Mouse (Mus musculus): Measurements from ENCODE around the gene Ccn6. TPM values are rescaled to one million over a fixed set of nuclear protein-coding genes. Genes with fewer than 3 reads are reported as not detected.
"Not testable (repeated sequence)": the region's sequence is repeated elsewhere in the genome, so short reads cannot be mapped to it uniquely, and the experiment has no call there.

Ccn6 gene
- 0.28 TPM in 1 of 2 replicates, not detected in the other for polyA plus RNA-seq (2015; fragmentation: Nextera tagmentation; extraction: Ambion mirVana)

DNA sequence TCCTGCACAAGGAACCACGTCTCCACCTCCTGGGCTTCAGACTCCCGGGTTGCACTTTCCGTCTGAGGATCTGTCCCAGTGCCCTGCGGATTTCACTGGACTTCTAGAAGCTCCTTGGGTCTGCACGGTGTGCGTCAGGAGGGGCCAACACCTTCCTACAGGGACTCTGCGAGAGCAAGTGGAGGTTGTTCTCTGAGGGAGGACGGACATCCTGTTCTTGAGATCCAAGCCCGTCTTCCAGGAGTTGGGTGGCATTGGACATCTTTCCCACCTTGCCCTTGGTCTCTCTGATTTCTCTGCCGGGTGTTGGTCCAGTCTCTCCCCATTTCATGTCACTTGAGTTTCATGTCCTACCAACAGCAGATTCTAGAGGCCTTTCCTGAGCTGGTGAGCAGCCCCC is at the start of gene Ccn6:
Gene Ccn6 (minus strand): TSS at position 101 of the 400 bp plus-strand sequence.
- 92% methylated on average over 10 of the region's 10 CpGs for WGBS
- H3K27me3 ChIP-seq: no peaks in the 10 kb centered on the region

DNA sequence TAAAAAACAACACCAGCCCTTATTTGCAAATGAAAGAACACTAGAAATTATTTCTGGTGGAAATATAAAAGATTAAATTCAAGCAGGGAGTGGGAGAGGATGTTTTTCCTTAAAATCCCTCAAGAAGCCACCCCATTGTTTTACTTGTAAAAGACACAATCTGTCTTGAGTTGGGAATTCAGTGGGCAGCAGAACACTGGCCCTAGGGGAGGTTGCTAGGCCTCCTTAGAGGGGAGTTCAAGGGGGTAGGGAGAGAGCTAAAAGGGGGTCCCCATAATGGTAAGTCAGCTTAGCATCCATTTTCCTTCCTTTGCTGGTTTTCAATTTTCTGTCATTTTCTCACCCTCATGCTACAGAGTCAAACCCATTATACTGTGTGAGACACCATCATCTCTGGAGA is 46.4 kb upstream of the Ccn6 start:
- Histone ChIP-seq H3K9me3 (replicated peaks) (peaks cover 12% of the 10 kb centered on the region), H3K27me3 (no peaks in the 10 kb centered on the region), H3K27ac (peak overlapping the region; percentile 76), H3K36me3 (ENCODE audit: poor library complexity, severe bottlenecking) (no peaks in the 10 kb centered on the region), H3K4me1 (peaks cover 22% of the 10 kb centered on the region), H3K4me3 (no peak overlapping the region), H3K9ac (no peak overlapping the region), H3K4me2 (no peak overlapping the region)
- no peak for ATAC-seq

More for the DNA sequence above, at the start of gene Ccn6:
- Histone ChIP-seq H3K4me3 (no peak within 1 kb of the TSS), H3K9ac (no peak within 1 kb of the TSS), H3K9me3 (replicated peaks) (no peaks in the 10 kb centered on the region), H3K4me1 (peaks cover 17% of the 10 kb centered on the region), H3K4me2 (no peak within 1 kb of the TSS), H3K36me3 (ENCODE audit: poor library complexity, severe bottlenecking) (no peaks in the 10 kb centered on the region), H3K27ac (no peak within 1 kb of the TSS)
- ATAC-seq: no peak

DNA sequence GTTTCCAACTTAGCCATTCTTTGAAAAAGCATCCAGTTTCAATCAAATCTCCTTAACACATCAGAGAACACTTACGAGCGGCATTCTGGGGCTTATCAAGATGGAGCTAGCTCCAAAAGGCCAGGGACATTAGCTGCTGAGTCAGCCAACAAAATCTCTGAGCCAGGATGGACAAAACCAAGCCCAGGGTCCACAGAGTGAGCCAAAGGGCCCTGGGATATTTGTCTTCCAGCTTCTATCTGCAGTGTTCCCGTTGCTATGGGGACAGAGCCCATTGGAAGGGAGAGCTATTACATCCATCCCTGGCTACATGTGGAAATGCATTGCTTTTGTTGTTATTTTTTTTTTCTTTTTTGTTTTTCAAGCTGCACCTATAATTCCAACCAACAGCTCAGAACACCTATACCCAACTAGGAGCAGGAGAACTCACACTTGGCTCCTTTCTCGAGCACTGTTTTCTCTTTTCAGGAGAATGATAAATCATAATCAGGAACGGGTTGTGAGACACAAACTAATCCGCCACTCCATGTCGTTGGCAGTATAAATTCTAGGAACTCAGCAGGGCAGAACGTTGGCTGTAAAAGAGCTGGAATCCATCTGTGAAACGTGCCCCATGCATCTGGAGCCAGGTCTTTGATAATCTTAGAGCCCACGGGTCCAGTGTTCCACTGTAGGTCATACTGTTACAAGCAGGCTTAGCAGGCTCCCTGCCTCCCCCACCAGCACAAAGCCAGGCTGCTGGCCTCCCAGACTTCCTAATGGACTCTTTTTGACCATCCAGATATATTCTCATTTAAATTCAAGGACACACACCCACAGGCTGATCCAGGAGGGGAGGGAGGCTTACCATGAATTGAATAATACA is 45.8 kb upstream of the Ccn6 start:
- Histone ChIP-seq H3K9ac (no peak overlapping the region), H3K9me3 (replicated peaks) (peaks cover 12% of the 10 kb centered on the region), H3K27me3 (no peaks in the 10 kb centered on the region), H3K4me2 (no peak overlapping the region), H3K4me3 (no peak overlapping the region), H3K27ac (peak overlapping the region; percentile 76), H3K4me1 (peaks cover 22% of the 10 kb centered on the region), H3K36me3 (ENCODE audit: poor library complexity, severe bottlenecking) (no peaks in the 10 kb centered on the region)
- ATAC-seq: peak; percentile 83
- 42% methylated on average over 10 of the region's 10 CpGs for WGBS

DNA sequence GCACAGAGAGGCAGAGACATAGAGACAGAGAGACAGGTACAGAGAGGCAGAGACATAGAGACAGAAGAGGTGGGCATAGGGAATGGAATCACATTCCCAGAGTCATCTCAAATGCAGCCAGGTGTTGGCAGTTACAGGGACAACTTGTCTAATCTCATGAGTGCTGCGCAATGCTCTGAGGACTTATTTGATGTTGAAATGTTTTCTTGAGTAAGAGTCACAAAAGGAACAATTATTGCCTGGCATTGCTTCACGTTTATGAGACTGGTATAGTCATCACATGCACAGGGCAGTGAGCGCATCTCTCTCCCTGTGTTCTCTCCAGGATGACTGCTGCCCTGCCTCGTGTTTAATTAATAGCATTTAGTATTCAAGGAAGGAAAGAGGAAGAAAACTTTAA is 45.1 kb upstream of the Ccn6 start:
- Histone ChIP-seq H3K4me2 (no peak overlapping the region), H3K9ac (no peak overlapping the region), H3K9me3 (replicated peaks) (peaks cover 12% of the 10 kb centered on the region), H3K4me3 (no peak overlapping the region), H3K27me3 (no peaks in the 10 kb centered on the region), H3K4me1 (peaks cover 22% of the 10 kb centered on the region), H3K36me3 (ENCODE audit: poor library complexity, severe bottlenecking) (no peaks in the 10 kb centered on the region), H3K27ac (peak overlapping the region; percentile 19; the same call in 1 of the 2 replicates)
- 68% methylated on average over 4 of the region's 4 CpGs for WGBS
- ATAC-seq: no peak

- Histone ChIP-seq H3K27me3 (no peaks in the 10 kb centered on the region), H3K36me3 (ENCODE audit: poor library complexity, severe bottlenecking) (no peaks in the 10 kb centered on the region), H3K27ac (no peak overlapping the region), H3K4me3 (no peak overlapping the region), H3K9ac (no peak overlapping the region), H3K4me1 (peaks cover 22% of the 10 kb centered on the region), H3K9me3 (replicated peaks) (peaks cover 12% of the 10 kb centered on the region), H3K4me2 (no peak overlapping the region)
- 83% methylated on average over 3 of the region's 3 CpGs for WGBS
- ATAC-seq: no peak
Measured at GRCm38 (mm10) chr10:39207310-39207855, 43.8 kb upstream of the Ccn6 start.

DNA sequence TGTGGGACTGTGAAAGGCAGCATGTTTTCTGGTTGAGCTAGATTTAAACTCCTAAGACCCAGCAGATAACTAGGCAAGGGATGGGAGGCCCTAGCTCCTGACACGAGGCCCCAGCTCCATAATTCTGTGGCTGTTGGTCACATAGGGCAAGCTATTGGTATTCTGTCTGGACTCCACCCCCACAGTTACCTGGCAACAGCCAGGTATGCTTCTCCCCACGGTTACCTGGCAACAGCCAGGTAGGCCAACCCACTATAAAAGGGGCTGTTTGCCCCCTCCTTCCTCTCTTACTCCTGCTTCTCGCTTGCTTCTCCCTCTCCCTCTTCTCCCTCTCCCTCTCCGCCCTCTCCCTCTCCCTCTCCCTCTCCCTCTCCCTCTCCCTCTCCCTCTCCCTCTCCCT is 38.9 kb upstream of the Ccn6 start:
- ATAC-seq: no peak
- no peaks in the 10 kb centered on the region for H3K27me3 ChIP-seq
- no peaks in the 10 kb centered on the region for H3K9me3 ChIP-seq (replicated peaks)
- no peak overlapping the region for H3K4me2 ChIP-seq
- no peak overlapping the region for H3K4me3 ChIP-seq
- H3K4me1 ChIP-seq: no peaks in the 10 kb centered on the region
- H3K9ac ChIP-seq: no peak overlapping the region
- WGBS: 63% methylated on average over 4 of the region's 4 CpGs
- no peak overlapping the region for H3K27ac ChIP-seq
- H3K36me3 ChIP-seq (ENCODE audit: poor library complexity, severe bottlenecking): no peaks in the 10 kb centered on the region

DNA sequence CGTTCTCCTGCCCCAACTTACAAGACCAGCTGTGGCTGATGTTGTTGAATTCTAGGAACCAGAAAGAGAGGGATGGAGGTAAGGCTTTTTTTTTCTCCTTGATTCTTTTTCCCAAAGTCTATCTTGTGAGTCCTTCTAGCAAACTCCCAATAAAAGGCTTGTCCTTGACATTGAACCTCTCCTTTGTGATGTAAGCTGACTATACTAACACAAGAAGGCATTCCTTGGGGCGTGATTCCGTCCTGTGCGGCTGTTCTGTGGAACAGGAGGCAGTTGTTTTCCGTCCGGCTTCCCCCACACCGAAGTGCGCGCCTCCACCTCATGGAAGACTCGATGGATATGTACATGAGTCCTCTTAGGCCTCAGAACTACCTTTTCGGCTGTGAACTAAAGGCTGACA is 34.6 kb upstream of the Ccn6 start:
- not testable (repeated sequence) for H3K4me2 ChIP-seq; H3K27me3 ChIP-seq; H3K9ac ChIP-seq; H3K4me3 ChIP-seq; H3K36me3 ChIP-seq (ENCODE audit: poor library complexity, severe bottlenecking); H3K9me3 ChIP-seq (replicated peaks); H3K4me1 ChIP-seq; H3K27ac ChIP-seq; ATAC-seq
- 91% methylated on average over 11 of the region's 11 CpGs for WGBS

DNA sequence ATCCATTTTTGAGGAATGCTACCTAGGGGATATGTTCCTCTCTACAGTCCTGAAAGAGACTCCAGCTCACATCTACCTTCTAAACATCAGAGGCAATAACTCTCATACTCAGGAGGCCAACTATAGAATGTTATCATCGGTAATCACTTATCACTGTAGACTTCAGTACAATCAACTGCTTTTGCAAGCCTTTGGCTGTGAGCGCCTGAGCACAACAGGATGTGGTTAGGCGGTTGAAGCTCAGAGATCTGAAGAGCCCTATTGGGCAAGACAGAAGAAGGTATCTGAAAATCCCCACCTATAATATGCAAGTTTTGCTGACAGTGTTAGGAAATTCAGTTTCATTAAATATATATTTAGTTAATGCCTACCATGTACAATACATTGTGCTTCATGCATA is 29.1 kb upstream of the Ccn6 start:
- Histone ChIP-seq H3K4me3 (no peak overlapping the region), H3K4me1 (no peaks in the 10 kb centered on the region), H3K4me2 (no peak overlapping the region), H3K27me3 (no peaks in the 10 kb centered on the region), H3K36me3 (ENCODE audit: poor library complexity, severe bottlenecking) (no peaks in the 10 kb centered on the region), H3K9me3 (replicated peaks) (no peaks in the 10 kb centered on the region), H3K9ac (no peak overlapping the region), H3K27ac (no peak overlapping the region)
- no peak for ATAC-seq
- 94% methylated on average over 3 of the region's 3 CpGs for WGBS

- 83% methylated on average over 4 of the region's 4 CpGs for WGBS
- Histone ChIP-seq H3K4me3 (no peak overlapping the region), H3K4me2 (no peak overlapping the region), H3K36me3 (ENCODE audit: poor library complexity, severe bottlenecking) (no peaks in the 10 kb centered on the region), H3K27me3 (no peaks in the 10 kb centered on the region), H3K9me3 (replicated peaks) (no peaks in the 10 kb centered on the region), H3K27ac (no peak overlapping the region), H3K4me1 (peaks cover 5% of the 10 kb centered on the region; the same call in 1 of the 2 replicates), H3K9ac (no peak overlapping the region)
- ATAC-seq: no peak; the same call in 1 of the 2 replicates
Measured at GRCm38 (mm10) chr10:39185545-39185906, 21.9 kb upstream of the Ccn6 start.

DNA sequence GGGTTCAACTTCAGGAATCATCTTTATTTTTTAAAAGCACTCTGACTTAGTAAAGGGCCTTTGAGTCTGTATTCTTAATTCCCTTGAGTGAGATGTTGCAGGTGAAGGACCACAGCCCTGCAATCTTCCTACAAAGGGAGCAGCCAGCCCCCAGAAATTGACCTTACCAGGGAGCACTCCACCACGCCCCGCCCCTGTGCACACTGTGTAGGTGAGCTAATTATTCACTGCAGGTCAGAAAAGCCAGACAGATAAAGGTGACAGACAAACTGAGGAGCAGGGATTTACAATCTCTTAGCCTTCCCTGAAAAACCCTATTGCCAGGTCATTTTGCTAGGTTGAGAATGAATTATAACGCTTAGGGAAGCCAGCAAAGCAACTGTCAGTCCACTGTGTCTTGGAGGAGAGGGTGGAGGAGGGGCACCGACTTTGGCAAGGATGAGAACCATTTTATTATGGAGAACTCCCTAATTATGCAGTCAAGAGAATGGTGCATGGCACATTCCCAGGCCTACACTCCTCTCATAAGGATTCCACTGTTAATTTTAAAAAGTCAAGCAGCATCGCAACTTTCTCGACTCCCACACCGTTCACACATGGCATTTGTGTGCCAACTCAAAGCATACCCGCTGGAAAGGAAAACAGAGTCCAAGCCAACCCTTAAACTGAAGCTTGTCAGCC is 21.4 kb upstream of the Ccn6 start:
- Histone ChIP-seq H3K9me3 (replicated peaks) (no peaks in the 10 kb centered on the region), H3K4me3 (no peak overlapping the region), H3K4me2 (no peak overlapping the region), H3K9ac (no peak overlapping the region), H3K27me3 (no peaks in the 10 kb centered on the region), H3K4me1 (peaks cover 5% of the 10 kb centered on the region; the same call in 1 of the 2 replicates), H3K36me3 (ENCODE audit: poor library complexity, severe bottlenecking) (no peaks in the 10 kb centered on the region), H3K27ac (no peak overlapping the region)
- WGBS: 81% methylated on average over 8 of the region's 8 CpGs
- ATAC-seq: peak; percentile 67; the same call in 1 of the 2 replicates

GRCm38 (mm10) chr10:39176981-39177380 is 13.4 kb upstream of the Ccn6 start:
- Histone ChIP-seq H3K27me3 (no peaks in the 10 kb centered on the region), H3K9me3 (replicated peaks) (0 out of 2 replicates have a peak, but pooled peaks cover 7% of the 10 kb centered on the region), H3K4me2 (no peak overlapping the region), H3K9ac (no peak overlapping the region), H3K4me3 (no peak overlapping the region), H3K27ac (no peak overlapping the region), H3K4me1 (peaks cover 16% of the 10 kb centered on the region), H3K36me3 (ENCODE audit: poor library complexity, severe bottlenecking) (no peaks in the 10 kb centered on the region)
- ATAC-seq: no peak
- 91% methylated on average over 5 of the region's 5 CpGs for WGBS

DNA sequence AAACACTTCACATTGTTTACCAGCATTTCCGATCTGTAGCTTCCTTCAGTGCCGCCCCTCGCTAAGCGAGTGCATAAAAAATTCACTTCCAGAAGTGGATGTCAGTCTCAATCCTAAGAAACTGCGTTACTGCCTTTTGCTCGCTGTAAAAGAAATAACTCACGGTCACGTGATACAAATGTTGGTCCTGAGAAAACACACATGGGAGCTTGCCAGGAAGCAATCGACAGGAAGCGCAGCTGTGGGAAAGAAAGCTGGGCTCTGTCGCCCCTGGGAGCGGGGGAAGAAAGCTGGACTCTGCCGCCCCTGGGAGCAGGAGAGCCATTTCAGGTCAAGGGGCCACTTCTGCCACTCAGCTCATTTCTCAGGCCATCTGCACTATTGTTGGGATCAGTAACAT is 9.5 kb upstream of the Ccn6 start:
- no peak for ATAC-seq
- H3K27ac ChIP-seq: peak overlapping the region; percentile 90
- no peaks in the 10 kb centered on the region for H3K27me3 ChIP-seq
- no peaks in the 10 kb centered on the region for H3K36me3 ChIP-seq (ENCODE audit: poor library complexity, severe bottlenecking)
- peaks cover 25% of the 10 kb centered on the region for H3K4me1 ChIP-seq
- H3K4me3 ChIP-seq: no peak overlapping the region
- WGBS: 45% methylated on average over 13 of the region's 13 CpGs
- peak overlapping the region; percentile 61 for H3K4me2 ChIP-seq
- H3K9me3 ChIP-seq (replicated peaks): 0 out of 2 replicates have a peak, but pooled peaks cover 2% of the 10 kb centered on the region
- H3K9ac ChIP-seq: no peak overlapping the region

Measured in forebrain, embryonic 13.5 days (tissue).